Mouse (Mus musculus) liver, embryonic 11.5 days (tissue): ENCODE measurements at regions not wholly inside any gene's neighbourhood (a gene's known extent, or its start where the extent isn't known, plus 50 kb on each side); places are given as distances from the start of the nearest gene placed in this dataset.

Experiments used
- ATAC-seq: fragments of 200-750 bp; cut with Nextera tagmentation; replicated peaks from 2 replicates; pipeline ENCODE4 v1.8.0; 2017; ENCODE audit warnings: moderate number of reproducible peaks, mild to moderate bottlenecking, moderate TSS enrichment, moderate library complexity; ENCODE audit not compliant: low FRiP score
- DNase-seq: peaks from one replicate; pipeline ENCODE4 v3.0.0-alpha.2; 2017; ENCODE audit warnings: low spot score
- H3K27ac ChIP-seq: fragments of 300-500 bp; sonication (generic); 2 replicates; pipeline ENCODE4 v1.5.1; 2014; ENCODE audit warnings: mild to moderate bottlenecking, low read depth, low read length, control low read depth
- H3K27me3 ChIP-seq: fragments of 300-500 bp; sonication (generic); replicated peaks from 2 replicates; pipeline ENCODE4 v1.6.1; 2014; ENCODE audit warnings: low read length, mixed read lengths; ENCODE audit not compliant: control insufficient read depth, insufficient read depth
- H3K36me3 ChIP-seq: fragments of 300-500 bp; sonication (generic); 2 replicates; pipeline ENCODE4 v1.6.1; 2014; ENCODE audit warnings: mild to moderate bottlenecking, low read length, moderate library complexity, mixed read lengths; ENCODE audit not compliant: control insufficient read depth, insufficient read depth
- H3K4me1 ChIP-seq: fragments of 300-500 bp; sonication (generic); replicated peaks from 2 replicates; pipeline ENCODE4 v1.6.1; 2014; ENCODE audit warnings: low read length, mixed read lengths; ENCODE audit not compliant: control insufficient read depth, insufficient read depth
- H3K4me2 ChIP-seq: fragments of 300-500 bp; sonication (generic); 2 replicates; pipeline ENCODE4 v1.6.1; 2014; ENCODE audit warnings: mild to moderate bottlenecking, control low read depth, moderate library complexity
- H3K4me3 ChIP-seq: fragments of 300-500 bp; sonication (generic); 2 replicates; pipeline ENCODE4 v1.5.1; 2014; ENCODE audit warnings: low read depth, low read length, control low read depth
- H3K9ac ChIP-seq: fragments of 300-500 bp; sonication (generic); 2 replicates; pipeline ENCODE4 v1.6.1; 2014; ENCODE audit warnings: low read depth, low read length, control low read depth
- H3K9me3 ChIP-seq: fragments of 300-500 bp; sonication (generic); 2 replicates; pipeline ENCODE4 v1.6.1; 2016; ENCODE audit warnings: low read length, inconsistent platforms, mixed read lengths; ENCODE audit not compliant: control insufficient read depth
- WGBS: fragments of 180-500 bp; shearing (Covaris S2); extraction: QIAGEN DNeasy Blood & Tissue Kit; methylation state at CpG from one replicate; pipeline ENCODE4 v1.1.7; 2014; 5-methylcytosine and 5-hydroxymethylcytosine counted together

DNA sequence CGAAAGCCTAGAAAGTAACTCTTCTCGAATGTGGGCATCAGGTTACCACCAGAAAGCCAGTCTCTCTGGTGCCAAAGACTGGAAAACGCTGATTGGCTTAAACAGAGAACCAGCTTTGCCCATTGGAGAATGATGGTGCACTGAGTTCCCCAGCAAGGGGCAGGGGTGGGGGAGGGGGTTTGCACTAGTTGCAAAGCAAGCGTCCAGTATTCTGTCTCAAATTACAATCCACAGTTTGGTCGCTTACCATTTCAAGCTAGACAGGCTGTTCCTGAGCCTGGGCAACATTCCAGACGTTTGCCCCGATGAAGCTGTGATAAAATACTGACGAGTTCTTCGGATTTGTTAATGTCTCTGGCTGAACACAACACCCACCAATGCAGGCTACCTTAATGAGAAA, 69.0 kb upstream of the Dap start:
- WGBS: 49% methylated on average over 9 of the region's 9 CpGs
- Histone ChIP-seq H3K4me2 (no peak overlapping the region), H3K27ac (no peak overlapping the region), H3K9me3 (no peaks in the 10 kb centered on the region), H3K36me3 (no peaks in the 10 kb centered on the region), H3K27me3 (no peaks in the 10 kb centered on the region), H3K9ac (no peak overlapping the region), H3K4me1 (no peaks in the 10 kb centered on the region; the same call in 1 of the 2 replicates), H3K4me3 (no peak overlapping the region)
- no peak for DNase-seq
- no peak for ATAC-seq

DNA sequence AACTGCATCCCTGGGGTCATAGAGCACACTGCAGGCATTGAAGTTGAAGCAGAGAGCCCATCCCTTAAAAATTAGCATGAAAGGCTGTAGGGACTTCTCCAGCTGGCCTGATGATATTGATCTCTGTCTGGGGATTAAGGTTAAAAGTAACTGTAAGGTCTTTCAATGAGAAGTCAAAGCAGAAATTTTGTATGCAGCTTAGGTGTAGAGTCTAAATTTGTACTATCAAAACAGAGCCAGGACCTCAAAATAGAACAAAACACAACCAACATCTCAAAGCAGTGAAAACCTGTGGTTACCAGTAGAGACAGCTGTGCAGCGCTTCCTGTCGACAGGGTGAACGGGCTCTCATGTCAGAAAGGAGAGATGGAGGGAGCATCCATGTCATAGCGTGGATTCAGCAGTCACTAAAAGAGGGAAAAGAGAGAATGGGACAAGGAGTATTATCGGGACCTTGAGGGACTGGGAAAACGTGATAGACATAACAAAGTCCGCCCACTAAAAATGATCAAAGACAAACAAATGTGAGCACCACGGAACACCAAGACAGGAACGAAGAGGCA, 57.5 kb upstream of the Dap start:
- ATAC-seq: no peak
- no peak overlapping the region for H3K27ac ChIP-seq
- 70% methylated on average over 9 of the region's 9 CpGs for WGBS
- H3K4me3 ChIP-seq: no peak overlapping the region
- no peaks in the 10 kb centered on the region for H3K9me3 ChIP-seq
- H3K4me1 ChIP-seq: no peaks in the 10 kb centered on the region
- no peaks in the 10 kb centered on the region for H3K36me3 ChIP-seq
- no peaks in the 10 kb centered on the region for H3K27me3 ChIP-seq
- DNase-seq: no peak
- H3K4me2 ChIP-seq: no peak overlapping the region
- no peak overlapping the region for H3K9ac ChIP-seq

DNA sequence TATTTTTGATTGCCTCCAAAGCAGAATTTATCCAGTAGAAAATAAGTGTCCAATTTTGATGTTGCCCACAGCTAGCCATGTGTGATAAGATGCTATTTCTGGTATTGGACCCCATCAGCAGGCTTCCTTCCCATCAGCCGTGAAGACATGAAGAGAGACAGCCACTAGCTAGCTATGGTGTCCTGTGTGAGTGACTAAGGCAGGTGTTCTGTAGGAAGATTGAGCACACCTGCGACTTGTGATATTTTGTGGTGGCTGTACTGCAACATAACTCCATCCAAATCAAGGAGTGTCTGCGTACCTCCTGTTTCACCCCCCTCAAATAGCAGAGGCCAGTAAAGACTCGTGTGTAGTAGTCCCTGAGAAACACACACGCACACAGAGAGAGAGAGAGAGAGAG, 56.6 kb upstream of the Dap start:
- no peak overlapping the region for H3K27ac ChIP-seq
- no peak for DNase-seq
- no peak overlapping the region for H3K4me3 ChIP-seq
- no peaks in the 10 kb centered on the region for H3K36me3 ChIP-seq
- 71% methylated on average over 5 of the region's 5 CpGs for WGBS
- no peaks in the 10 kb centered on the region for H3K9me3 ChIP-seq
- no peak for ATAC-seq
- no peaks in the 10 kb centered on the region for H3K4me1 ChIP-seq
- H3K27me3 ChIP-seq: no peaks in the 10 kb centered on the region
- no peak overlapping the region for H3K4me2 ChIP-seq
- H3K9ac ChIP-seq: no peak overlapping the region

DNA sequence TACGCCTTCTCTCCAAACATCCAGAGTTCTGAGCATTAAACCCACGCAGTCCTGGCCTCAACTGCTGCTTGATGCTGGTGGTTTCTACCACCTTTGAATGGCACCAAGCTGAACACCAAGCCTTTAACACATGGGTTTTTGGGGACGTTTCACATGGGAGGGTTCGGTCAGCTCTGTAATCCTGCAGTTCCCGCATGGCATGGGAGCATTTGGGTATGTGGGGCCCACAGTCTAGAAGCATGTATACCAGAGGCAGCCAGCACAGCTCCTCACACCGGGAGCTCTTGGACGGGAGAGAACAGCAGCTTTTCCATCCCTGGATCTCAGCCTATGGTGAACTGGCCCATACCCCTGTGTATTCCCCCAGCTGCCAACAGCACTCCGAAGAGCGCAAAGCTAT, 55.9 kb upstream of the Dap start:
- WGBS: 84% methylated on average over 9 of the region's 9 CpGs
- Histone ChIP-seq H3K36me3 (no peaks in the 10 kb centered on the region), H3K4me2 (no peak overlapping the region), H3K4me3 (no peak overlapping the region), H3K4me1 (no peaks in the 10 kb centered on the region), H3K9ac (no peak overlapping the region), H3K27me3 (no peaks in the 10 kb centered on the region), H3K9me3 (no peaks in the 10 kb centered on the region), H3K27ac (no peak overlapping the region)
- no peak for DNase-seq
- no peak for ATAC-seq

DNA sequence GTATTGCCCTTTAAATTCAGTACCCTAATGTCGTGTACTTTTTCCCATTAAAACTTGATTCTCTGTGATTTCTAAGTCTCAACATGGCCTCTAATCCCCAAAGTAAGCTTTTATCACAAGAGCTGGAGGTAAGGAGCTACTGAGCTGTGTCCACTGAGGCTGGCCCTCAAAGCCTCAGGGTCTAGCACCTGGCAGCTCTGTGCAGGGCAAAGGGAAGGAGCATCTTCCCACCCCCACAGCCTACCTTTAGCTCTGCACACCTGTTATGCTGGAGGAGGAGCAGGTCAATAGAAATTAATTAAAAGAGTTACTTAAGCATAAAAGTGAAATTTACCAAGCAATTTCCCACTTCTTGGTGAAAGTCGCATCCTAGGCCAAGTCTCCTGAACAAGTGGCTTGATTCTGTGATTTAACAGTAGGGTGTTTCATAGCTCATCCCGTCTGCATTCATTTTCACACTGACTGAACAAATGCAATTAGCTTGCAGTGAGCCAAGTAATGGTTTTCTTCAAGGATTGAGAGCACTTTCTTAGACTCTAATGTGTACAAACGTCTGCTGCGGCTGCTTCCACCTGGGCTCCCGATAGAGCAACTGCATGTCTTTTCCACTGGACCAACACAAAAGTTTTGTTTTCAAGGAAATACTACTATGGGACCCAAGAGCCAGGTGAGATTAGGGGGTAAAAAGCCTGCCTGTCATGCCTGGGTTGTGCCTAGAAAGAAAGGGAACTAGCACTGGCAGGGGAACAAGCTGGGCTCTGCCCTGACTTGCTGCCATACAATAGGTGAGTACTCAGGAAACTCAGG, 50.6 kb upstream of the Dap start:
- Histone ChIP-seq H3K36me3 (no peaks in the 10 kb centered on the region), H3K27me3 (no peaks in the 10 kb centered on the region), H3K9me3 (no peaks in the 10 kb centered on the region), H3K27ac (no peak overlapping the region), H3K9ac (no peak overlapping the region), H3K4me1 (no peaks in the 10 kb centered on the region), H3K4me3 (no peak overlapping the region), H3K4me2 (no peak overlapping the region)
- 76% methylated on average over 6 of the region's 6 CpGs for WGBS
- DNase-seq (no peak), ATAC-seq (no peak)
